Mouse (Mus musculus) granulocyte monocyte progenitor cell, adult 5-6 weeks (primary cell): ENCODE measurements around the gene Uqcc1. TPM values are rescaled to one million over a fixed set of nuclear protein-coding genes. Genes with fewer than 3 reads are reported as not detected.

Experiments
- ATAC-seq: replicated peaks from 2 replicates; pipeline ENCODE4 v1.8.0; 2016; ENCODE audit warnings: mild to moderate bottlenecking, moderate TSS enrichment, inconsistent platforms; ENCODE audit not compliant: poor library complexity, severe bottlenecking
- total RNA-seq, 2 experiments: library from RNA; stranded (forward) in 1 of 2; stranded (reverse) in 1 of 2; fragments of 200-712, 200-1000 nt in 1 of 2; fragments of >200 nt in 1 of 2; fragmentation: Nextera tagmentation in 1 of 2; gene quantifications; 2 replicates each; pipeline ENCODE4 v1.2.3; 2014 to 2017

Gene Uqcc1
- total RNA-seq, 2 experiments from 2014 or later, result 39.5 to 66.6 TPM

DNA sequence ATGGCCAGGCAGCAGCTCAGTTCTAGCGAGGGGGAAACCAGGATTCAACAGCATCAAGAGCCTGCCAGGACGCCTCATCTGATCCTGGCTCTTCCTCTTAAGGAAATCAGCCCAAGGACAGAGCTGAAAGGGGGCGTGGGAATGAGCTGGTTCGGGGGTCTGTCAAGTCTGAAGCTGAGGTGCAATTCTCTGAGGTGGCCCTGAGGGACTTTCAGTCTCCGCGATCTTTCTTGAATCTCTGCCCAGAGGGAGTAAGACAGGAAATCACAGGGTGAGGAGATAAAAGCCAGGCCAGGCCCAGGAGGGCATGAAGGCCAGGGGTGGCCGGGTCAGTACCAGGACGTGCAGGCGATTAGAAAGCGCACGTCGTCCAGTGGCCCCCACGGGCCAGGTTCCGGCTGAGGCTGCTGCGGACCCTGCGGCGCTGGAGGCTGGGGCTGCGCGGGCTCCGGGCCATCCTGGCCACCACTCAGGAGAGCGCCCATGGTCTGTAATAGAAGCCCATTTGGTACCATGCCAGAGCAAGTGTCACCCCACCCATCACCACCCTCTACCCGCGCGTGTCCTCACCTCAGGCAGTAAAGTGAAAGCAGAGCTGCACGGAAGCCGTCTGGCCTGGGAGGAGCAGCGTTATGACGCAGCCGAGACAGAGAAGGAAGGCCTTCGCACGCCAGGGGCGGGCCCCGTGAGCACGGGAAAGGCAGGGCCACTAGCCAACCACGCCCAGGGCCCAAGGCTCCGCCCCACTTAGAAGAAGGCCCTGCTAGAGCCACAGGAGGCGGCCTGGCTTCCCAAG, 111.3 kb downstream of the Uqcc1 start:
- ATAC-seq, result peak; percentile 88

DNA sequence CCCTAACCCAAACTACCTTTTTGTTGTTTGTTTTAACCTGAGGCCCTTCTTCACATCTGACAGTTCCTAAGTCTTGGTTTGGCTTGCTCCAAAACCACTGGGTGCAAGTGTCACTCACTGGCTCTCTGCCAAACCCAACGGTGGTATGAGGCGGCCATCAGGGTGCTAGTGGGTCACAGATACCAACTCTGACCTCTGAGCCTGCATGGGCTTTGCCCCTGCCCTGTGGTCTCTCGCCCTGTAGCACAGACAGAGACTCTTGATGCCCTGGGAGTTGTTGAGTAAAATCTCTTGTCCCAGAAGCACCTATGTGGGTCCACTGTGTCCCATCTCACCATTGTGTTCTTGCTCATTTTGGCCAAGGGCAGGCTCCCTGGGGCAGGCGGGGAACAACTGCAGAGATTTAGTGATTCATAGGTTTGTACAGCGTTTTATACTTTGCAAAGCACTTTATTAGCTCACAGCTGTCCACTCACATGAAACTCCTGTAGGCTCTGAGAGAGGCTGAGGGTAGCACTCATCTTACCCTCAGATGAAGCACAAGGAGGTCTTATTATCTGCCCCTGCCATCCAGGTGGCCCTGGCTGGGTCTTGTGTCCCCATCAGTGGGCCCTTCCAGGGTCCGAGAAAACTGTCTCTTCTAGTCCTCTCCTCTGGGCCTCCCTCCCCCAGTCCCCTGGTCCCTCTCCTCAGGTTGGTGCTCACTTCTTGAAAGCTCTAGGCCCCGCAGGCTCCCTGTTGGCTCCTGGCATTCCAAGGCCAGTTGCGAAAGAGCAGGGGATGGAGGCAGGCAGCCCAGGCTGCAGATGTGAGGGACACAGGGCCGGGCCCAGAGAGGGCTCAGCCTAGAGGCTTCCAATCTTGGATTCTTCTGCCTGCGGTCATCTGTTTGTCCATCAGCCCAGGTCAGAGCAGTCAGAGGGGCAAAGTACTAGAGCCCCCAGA, 112.5 kb downstream of the Uqcc1 start:
- no peak for ATAC-seq

DNA sequence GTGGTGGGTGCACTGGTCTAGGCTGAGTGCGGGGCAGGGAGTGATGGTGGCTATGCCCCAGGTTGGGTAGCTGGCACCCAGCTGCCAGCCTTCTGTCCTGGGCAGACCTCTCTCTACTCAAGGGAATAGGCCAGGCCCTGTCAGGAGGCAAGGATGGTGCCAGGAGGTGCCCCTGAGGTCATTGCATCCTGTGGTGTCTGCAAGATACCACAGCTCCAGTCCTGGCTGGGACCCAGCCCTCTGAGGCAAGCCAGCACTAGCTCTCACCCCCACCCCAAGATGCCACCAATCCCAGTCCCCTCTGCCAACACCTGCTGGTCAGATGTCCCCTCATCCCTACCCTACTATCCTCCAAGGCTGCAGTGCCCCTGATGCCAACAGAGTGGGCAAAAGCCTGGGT, 113.9 kb downstream of the Uqcc1 start:
- ATAC-seq, result no peak

- no peak for ATAC-seq
These were observed 115.3 kb downstream of the Uqcc1 start for GRCm38 (mm10) chr2:155814829-155815228.

GRCm38 (mm10) chr2:155812637-155813036, 117.5 kb downstream of the Uqcc1 start:
- no peak for ATAC-seq

DNA sequence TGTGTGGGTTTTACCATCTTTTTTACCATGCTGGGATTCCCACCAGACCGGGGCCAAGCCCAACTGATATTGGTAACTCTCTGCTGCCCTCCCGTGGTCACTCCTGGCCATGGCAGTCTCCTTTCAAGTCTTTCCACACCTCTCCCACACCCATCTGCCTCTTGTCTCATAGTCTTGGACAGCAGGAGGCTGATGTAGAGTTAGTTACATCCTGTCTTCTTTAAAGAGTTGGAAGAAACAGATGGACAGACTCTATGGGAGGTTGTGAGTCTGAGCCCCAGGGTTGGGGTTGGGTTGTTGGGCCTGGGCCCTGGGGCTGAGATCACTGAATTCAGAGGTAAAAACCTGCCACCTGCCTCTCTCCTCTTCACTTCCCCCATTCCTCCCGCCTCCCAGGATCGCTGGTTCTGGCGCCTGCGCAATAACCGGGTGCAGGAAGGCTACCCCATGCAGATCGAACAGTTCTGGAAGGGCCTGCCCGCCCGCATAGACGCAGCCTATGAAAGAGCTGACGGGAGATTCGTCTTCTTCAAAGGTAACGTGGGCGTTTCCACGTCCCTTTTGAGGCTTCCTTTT, 118.2 kb downstream of the Uqcc1 start:
- ATAC-seq, result peak; percentile 84

DNA sequence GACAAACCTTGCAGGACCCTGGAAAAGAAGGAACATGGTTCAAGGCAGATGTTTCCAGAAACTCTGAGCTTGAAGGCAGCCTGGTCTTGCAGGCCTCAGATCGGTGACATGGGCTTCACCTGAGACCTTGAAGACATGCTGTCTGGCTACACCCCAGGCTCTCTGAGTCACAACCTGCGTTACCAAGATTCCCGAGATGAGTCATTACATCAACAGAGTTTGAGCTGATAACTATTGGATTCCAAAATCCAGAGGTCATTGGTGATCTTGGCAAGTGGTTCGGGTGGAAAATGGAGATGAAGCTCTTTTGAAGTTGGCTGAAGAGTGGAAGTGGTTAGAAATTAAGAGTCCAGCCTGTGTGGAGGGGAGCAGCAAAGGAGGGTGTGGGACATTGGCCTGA, 120.5 kb downstream of the Uqcc1 start:
- no peak for ATAC-seq

DNA sequence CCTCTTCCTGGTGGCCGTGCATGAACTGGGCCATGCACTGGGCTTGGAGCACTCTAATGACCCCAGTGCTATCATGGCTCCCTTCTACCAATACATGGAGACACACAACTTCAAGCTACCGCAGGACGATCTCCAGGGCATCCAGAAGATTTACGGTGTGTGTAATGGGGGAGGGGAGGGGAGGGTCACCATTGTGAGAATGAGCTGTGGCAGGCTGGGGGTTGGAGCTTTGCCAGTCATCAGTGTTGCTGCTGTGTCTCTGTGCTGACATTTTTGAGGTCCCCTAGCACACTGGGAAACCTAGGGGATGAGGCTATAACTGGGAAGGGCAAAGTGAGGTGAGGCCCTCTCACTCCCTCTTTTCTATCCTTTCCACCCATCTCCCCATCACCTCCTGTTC, 122.7 kb downstream of the Uqcc1 start:
- ATAC-seq, result no peak

DNA sequence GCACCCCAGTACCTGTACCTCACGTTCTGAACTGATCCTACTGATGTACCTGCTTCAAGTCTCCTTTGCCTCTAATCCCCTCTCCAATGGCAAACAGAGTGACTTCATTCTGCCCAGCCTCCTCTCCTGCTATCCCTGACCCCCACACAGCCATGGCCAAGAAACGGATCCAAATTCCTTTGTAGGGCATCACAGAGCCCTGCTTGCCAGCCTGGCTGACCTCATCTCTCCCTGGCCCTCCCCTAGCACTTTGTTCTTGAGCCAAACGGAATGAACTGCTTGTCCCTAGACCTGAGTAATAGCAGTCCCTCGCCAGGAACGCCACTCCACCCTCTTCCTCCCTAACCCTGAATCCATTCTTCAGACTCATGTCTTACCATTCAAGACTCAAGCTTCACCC, 123.6 kb downstream of the Uqcc1 start:
- ATAC-seq, result no peak

- no peak for ATAC-seq
These were observed 124.2 kb downstream of the Uqcc1 start for GRCm38 (mm10) chr2:155805925-155806255.

GRCm38 (mm10) chr2:155805231-155805924, 124.7 kb downstream of the Uqcc1 start:
- ATAC-seq, result no peak

GRCm38 (mm10) chr2:155804053-155804452, 126.1 kb downstream of the Uqcc1 start:
- ATAC-seq, result no peak

DNA sequence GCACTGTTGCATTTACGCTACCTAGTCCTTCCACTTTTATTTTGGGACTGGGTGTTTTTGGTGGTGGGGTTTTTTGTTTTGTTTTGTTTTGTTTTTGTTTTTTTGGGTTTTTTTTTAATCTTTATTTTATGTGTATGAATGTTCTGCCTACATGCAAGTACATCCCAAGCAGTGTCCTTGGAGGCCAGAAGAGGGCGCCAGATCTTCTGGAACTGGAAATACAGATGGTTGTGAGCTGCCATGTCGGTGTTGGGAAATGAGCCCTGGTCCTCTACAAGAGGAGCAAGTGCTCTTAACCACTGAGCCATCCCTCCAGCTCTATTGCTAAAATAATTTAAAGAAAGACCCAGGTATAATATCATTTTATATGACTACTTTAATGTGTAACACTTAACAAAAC, 127.3 kb downstream of the Uqcc1 start:
- no peak; the same call in 1 of the 2 replicates for ATAC-seq

DNA sequence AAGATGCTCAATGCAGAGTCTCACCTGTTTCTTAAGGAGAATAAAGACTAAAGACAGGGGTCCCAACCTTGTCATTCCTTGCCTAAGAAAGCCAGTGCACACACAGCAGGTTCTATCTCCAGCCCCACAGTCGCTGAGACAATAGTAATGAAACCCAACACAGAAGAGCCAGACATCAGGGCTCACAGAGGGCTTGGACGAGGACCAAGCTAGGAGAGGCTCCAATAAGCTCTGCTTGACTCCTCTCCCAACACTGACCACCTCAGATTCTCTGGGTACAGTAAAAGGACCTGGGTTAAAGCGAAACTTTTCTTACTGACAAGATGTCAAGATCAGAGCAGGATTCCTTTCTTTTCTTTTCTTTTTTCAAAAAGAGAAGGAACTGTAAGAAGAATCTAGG, 131.5 kb downstream of the Uqcc1 start:
- no peak for ATAC-seq

Other genes with a start within 250 kb of the Uqcc1 start
- gene Trpc4ap, start 237.9 kb downstream of the Uqcc1 start, total RNA-seq (2014; fragmentation: Nextera tagmentation), result 106 and 107 TPM in 2 replicates
- 76.1 and 89.2 TPM in 2 replicates for gene Trpc4ap, start 237.9 kb downstream of the Uqcc1 start, total RNA-seq (2017)
- gene Edem2, start 200.8 kb downstream of the Uqcc1 start, total RNA-seq (2014; fragmentation: Nextera tagmentation), result 74.9 and 81.9 TPM in 2 replicates
- 71.6 and 73.7 TPM in 2 replicates for gene Edem2, start 200.8 kb downstream of the Uqcc1 start, total RNA-seq (2017)
- gene Gm17581, start 194.4 kb downstream of the Uqcc1 start, total RNA-seq (2014; fragmentation: Nextera tagmentation), result not detected in 2 replicates
- not detected in 2 replicates for gene Gm17581, start 194.4 kb downstream of the Uqcc1 start, total RNA-seq (2017)
- gene Procr, start 179.2 kb downstream of the Uqcc1 start, total RNA-seq (2014; fragmentation: Nextera tagmentation), result 0.88 and 3.3 TPM in 2 replicates
- 1.1 and 1.6 TPM in 2 replicates for gene Procr, start 179.2 kb downstream of the Uqcc1 start, total RNA-seq (2017)
- gene Mmp24, start 155.0 kb downstream of the Uqcc1 start, total RNA-seq (2014; fragmentation: Nextera tagmentation), result not detected in 2 replicates
- not detected in 2 replicates for gene Mmp24, start 155.0 kb downstream of the Uqcc1 start, total RNA-seq (2017)
- gene BC029722, start 110.9 kb downstream of the Uqcc1 start, total RNA-seq (2014; fragmentation: Nextera tagmentation), result 16.6 and 25.7 TPM in 2 replicates
- 10.1 and 11.5 TPM in 2 replicates for gene BC029722, start 110.9 kb downstream of the Uqcc1 start, total RNA-seq (2017)
- 181 and 258 TPM in 2 replicates for gene Eif6, start 103.4 kb downstream of the Uqcc1 start, total RNA-seq (2014; fragmentation: Nextera tagmentation)
- gene Eif6, start 103.4 kb downstream of the Uqcc1 start, total RNA-seq (2017), result 64.0 and 142 TPM in 2 replicates
- not detected in 2 replicates for gene Fam83c, start 95.5 kb downstream of the Uqcc1 start, total RNA-seq (2014; fragmentation: Nextera tagmentation)
- gene Fam83c, start 95.5 kb downstream of the Uqcc1 start, total RNA-seq (2017), result not detected in 2 replicates
- gene Gm15557, start 10.4 kb upstream of the Uqcc1 start, total RNA-seq (2014; fragmentation: Nextera tagmentation), result not detected in 2 replicates
- gene Gm15557, start 10.4 kb upstream of the Uqcc1 start, total RNA-seq (2017), result not detected in 2 replicates
- not detected in 2 replicates for gene Gdf5, start 15.1 kb upstream of the Uqcc1 start, total RNA-seq (2014; fragmentation: Nextera tagmentation)
- not detected in 2 replicates for gene Gdf5, start 15.1 kb upstream of the Uqcc1 start, total RNA-seq (2017)
- 33.3 and 44.4 TPM in 2 replicates for gene Cep250, start 26.1 kb upstream of the Uqcc1 start, total RNA-seq (2014; fragmentation: Nextera tagmentation)
- 39.0 and 41.6 TPM in 2 replicates for gene Cep250, start 26.1 kb upstream of the Uqcc1 start, total RNA-seq (2017)
- gene 6430550D23Rik, start 77.7 kb upstream of the Uqcc1 start, total RNA-seq (2014; fragmentation: Nextera tagmentation), result 1.4 TPM in 1 of 2 replicates, not detected in the other
- gene 6430550D23Rik, start 77.7 kb upstream of the Uqcc1 start, total RNA-seq (2017), result 0.30 TPM in 1 of 2 replicates, not detected in the other
- gene Ergic3, start 77.7 kb upstream of the Uqcc1 start, total RNA-seq (2014; fragmentation: Nextera tagmentation), result 184 and 197 TPM in 2 replicates
- gene Ergic3, start 77.7 kb upstream of the Uqcc1 start, total RNA-seq (2017), result 78.5 and 96.2 TPM in 2 replicates
- gene Fer1l4, start 122.6 kb upstream of the Uqcc1 start, total RNA-seq (2014; fragmentation: Nextera tagmentation), result not detected in 2 replicates
- not detected in 2 replicates for gene Fer1l4, start 122.6 kb upstream of the Uqcc1 start, total RNA-seq (2017)
- 0.49 and 8.3 TPM in 2 replicates for gene Spag4, start 134.9 kb upstream of the Uqcc1 start, total RNA-seq (2014; fragmentation: Nextera tagmentation)
- gene Spag4, start 134.9 kb upstream of the Uqcc1 start, total RNA-seq (2017), result 1.5 and 4.8 TPM in 2 replicates
- gene Cpne1, start 181.7 kb upstream of the Uqcc1 start, total RNA-seq (2014; fragmentation: Nextera tagmentation), result 34.2 and 51.5 TPM in 2 replicates
- gene Cpne1, start 181.7 kb upstream of the Uqcc1 start, total RNA-seq (2017), result 14.7 and 16.5 TPM in 2 replicates
- 28.6 and 49.6 TPM in 2 replicates for gene Rbm12, start 181.7 kb upstream of the Uqcc1 start, total RNA-seq (2014; fragmentation: Nextera tagmentation)
- 40.2 and 53.5 TPM in 2 replicates for gene Rbm12, start 181.7 kb upstream of the Uqcc1 start, total RNA-seq (2017)
- 11.6 and 29.4 TPM in 2 replicates for gene Gm28036, start 196.8 kb upstream of the Uqcc1 start, total RNA-seq (2014; fragmentation: Nextera tagmentation)
- gene Gm28036, start 196.8 kb upstream of the Uqcc1 start, total RNA-seq (2017), result 27.0 and 32.3 TPM in 2 replicates
- 174 and 217 TPM in 2 replicates for gene Romo1, start 213.7 kb upstream of the Uqcc1 start, total RNA-seq (2014; fragmentation: Nextera tagmentation)
- gene Romo1, start 213.7 kb upstream of the Uqcc1 start, total RNA-seq (2017), result 28.9 and 38.1 TPM in 2 replicates
- gene Nfs1, start 213.9 kb upstream of the Uqcc1 start, total RNA-seq (2014; fragmentation: Nextera tagmentation), result 57.3 and 66.6 TPM in 2 replicates
- gene Nfs1, start 213.9 kb upstream of the Uqcc1 start, total RNA-seq (2017), result 38.8 and 41.6 TPM in 2 replicates
- 317 and 379 TPM in 2 replicates for gene Rbm39, start 249.9 kb upstream of the Uqcc1 start, total RNA-seq (2014; fragmentation: Nextera tagmentation)
- gene Rbm39, start 249.9 kb upstream of the Uqcc1 start, total RNA-seq (2017), result 566 and 641 TPM in 2 replicates